Mouse (Mus musculus) urinary bladder, adult 18-20 months (tissue): ENCODE results near the gene Gm10322.

Experiments
- DNase-seq, 2 experiments: peaks; one replicate each; pipeline ENCODE4 v3.0.0; 2022; ENCODE audit warnings: low spot score in 2 of 2, mixed read lengths in 2 of 2

The Gm10322 gene

DNA sequence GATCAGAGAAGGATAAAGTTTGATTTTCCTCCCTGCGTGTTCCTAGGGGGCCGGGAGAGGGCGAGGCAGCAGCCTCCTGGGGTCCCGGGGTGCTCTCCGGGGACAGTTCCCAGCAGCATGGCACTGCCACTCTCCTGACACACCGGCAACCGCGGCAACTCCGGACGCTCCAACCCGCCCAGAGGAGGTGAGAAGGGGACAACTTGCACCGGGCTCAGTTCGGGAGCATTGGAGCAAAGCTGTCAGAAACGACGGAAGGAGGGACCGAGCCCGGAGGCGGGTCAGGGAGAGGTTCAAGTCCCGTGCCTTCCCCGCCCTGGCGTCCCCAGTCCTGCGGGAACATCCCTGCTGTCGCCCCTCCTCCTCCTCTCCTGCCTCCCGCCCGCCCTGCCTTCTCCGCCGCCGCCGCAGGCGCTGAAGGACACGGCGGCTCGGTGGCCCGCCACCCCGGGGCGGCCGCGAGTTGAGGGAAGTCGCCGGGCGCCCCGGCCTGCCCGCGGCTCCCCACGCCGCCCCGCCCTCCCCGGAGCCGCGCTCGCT, at the start of gene Gm10322:
Gene Gm10322, plus strand, starts transcription at position 83 of the 540 bp plus-strand sequence.
- DNase-seq, result peak; percentile 71 to 74

DNA sequence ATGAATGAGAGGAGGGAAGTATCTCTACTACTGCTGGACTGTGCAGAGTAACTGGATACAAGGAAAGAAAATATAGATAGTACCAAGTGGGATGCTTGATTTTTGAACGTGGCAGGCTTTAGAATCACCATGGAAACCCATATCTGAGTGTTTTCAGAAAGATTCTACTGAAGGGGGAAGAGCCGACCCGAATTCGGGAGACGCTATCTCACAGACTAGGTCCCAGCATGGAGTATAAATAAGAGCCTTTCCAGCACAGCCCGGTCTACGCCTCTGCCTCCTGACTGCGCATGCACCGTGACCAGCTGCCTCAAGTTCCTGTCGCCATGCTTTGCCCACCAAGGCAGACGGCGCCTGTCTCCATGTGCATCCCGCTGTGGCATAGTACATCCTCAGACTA, 48.9 kb upstream of the Gm10322 start:
- no peak for DNase-seq

- no peak for DNase-seq
These were observed 47.0 kb upstream of the Gm10322 start for GRCm38 (mm10) chr10:59568665-59569480.

DNA sequence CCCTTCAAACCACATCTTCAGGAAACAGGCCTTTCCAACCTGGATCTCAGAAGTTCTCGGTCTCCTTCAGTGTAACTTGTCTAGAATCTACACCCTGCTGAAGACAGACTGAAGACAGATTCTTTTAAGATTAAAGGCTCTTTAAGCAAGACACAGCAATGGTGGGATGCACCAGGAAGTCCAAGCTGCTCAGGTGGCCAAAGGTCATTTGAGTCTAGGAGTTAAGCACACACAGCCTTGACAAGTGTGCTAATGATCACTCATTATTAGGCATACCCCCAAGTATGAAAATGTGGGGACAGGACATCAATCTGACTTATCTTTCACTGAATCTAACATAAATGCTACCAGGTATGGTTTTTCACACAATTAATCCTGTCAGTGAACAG, 46.4 kb upstream of the Gm10322 start:
- no peak for DNase-seq

DNA sequence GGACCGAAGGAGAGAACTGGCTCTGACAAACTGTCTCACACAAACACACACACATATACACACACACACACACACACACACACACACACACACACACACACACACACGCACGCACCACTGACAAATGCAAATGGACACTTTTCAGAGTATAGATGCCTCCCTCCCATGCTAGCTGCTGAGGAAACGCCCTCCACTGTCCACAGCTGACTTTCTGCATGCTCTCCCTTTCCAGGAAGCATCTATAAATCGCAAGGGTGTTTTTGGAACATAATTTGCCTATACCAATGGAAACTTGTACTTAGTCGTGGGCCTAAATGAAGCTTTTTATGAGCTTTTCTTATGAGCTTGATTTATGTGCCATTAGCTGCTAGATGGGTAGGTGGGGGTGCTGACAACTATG, 45.5 kb upstream of the Gm10322 start:
- DNase-seq, result no peak

GRCm38 (mm10) chr10:59570780-59571179, 45.1 kb upstream of the Gm10322 start:
- no peak for DNase-seq

- DNase-seq, result no peak
These were observed 44.6 kb upstream of the Gm10322 start for GRCm38 (mm10) chr10:59571273-59571672.

DNA sequence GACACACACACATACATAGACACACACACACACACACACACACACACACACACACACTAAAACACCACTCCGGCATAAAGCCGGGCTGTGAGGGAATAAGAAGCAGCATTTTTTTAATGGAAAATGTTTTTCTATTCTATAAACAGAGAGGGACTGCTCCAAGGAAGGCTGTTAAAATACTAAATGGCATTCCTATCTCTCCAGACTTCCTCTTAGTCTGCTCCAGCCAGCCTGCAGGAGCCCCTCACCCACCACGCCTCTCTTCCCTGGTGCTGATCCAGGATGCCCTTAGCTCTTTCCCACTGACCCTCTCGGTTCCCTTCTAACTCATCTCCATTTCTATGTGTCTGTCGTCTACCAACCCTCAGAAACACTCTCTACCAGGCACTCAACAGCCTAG, 43.9 kb upstream of the Gm10322 start:
- DNase-seq, result no peak

DNA sequence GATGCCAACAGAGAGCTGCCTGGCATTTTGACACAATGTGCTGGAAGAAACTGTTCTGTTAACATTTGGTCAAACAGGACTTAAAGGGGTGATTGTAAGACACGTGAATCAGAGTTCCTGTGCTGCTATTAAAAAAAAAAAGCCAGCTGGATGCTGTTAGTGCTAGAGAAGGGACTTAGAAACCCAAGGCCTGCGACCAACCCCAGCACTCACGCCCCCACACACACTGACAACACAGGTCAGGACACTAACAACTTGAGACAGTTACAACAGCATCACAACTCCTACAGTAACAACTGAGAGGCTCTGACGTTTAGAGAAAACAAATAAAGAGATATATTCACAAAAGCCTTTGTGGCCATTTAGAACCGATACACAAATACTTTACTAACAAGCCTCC, 39.6 kb upstream of the Gm10322 start:
- DNase-seq, result no peak

DNA sequence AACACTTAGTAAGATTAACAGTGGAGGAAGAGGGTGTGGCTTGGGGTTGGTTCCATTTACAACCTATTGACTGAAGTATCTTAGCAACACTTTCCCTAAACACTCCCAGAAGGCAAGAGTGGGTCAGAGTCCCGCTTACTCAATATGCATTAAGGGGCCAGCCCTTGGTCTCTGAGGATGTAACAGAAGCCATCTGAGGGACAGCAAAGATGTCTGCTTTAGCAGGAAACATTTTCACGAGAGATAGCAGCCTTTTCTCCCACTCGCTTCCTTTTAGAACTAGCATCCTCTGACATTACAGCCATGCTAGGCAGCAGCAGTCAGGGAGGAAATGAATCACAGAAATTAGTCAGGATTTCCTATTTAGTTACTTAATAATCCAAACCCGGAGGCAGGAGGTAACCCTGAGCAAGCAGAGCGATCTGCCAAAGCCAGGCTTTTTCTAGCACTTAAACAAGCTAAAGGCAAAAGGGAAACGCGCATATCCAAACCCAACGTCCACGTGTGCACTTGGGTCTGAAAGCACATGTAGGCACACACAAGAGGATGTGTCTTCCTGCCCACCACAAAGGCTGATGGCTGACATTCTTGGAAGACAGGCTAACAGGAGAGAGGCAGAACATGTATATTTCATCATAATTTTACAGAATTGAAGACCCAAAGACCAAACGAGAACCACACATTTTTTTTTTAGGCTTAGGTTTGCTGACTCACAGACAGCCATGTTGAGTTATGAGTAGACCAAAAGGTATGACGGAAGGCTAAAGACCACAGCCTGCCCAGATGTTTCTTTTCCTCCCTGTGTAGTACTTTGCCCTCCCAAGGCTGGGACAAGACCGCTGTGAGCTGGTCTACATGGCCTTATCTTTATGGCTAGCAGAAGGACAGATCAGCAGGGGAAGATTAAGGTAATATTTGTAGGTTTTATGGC, 37.7 kb upstream of the Gm10322 start:
- DNase-seq, result peak in 1 of 2 experiments; percentile 44

DNA sequence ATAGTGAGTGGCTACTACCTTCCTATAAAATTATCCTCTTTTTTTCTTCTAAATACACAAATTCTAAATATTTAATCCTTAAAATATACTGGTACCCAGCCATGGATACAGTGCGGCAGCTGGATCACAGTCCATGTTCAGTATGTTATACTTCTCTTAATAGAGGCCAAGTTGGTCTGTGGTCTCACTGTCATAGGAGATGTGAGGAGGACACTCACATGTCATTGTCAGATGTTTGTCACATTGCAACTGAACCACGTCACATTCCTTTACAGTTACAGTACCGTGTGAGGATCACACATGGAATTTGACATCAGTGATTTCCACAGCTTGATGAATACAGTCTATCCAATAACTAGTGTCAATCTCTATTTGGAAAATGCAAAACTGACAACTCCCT, 36.2 kb upstream of the Gm10322 start:
- DNase-seq, result no peak

DNA sequence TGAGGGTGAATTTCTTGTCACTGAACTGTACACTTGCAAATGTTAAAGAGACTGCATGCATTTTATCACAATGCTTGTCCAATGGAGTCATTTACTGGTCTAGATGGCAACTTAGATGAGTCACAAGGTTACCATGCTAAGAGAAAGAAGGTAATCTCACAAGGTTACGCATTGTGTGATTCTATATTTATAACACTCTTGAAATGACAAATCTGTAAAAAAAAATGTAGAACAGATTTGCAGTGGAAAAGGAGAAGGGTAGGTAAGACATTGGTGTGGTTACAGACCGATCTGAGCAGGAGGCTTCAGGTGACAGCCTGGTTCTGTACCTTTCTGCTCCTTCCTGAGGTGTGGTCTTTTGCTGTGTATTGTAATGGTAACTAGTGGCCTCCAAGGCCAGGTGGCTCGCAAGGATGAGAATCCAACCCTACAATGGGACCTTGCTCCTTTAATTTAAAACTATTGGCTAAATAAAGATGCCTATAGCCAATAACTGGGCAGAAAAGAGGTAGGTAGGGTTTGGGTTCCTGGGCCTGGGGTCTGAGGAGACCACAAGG, 35.2 kb upstream of the Gm10322 start:
- no peak for DNase-seq

DNA sequence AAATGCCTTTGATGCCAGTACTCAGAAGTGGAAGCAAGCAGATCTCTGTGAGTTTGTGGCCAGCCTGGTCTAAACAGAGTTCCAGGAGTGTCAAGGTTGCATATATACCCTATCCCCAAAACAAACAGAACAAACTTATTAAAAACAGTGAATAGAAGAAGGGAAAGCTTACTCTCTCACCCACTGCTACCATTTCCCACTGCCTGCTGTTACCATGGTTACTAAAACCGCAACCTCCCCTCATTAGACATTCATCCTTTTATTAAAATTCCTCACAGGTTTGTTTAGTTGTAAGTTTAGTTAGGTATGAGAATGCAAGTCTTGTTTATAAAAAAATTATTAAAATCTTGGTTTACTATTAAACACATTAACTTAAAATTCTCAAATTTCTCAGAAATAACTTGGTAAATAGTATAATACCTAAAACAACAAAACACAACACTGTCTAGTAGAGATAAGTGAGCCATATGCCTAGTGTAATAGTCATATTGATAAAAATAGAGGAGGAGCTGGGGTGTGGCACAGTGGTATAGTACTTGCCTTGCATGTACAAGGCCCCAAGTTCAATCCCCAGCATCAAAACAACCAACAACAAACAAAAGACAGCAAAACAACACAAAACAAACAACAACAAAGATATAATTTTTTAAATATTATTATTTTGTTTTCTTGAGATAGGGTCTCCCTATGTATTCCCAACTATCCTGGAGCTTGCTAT, 33.9 kb upstream of the Gm10322 start:
- DNase-seq, result no peak

- DNase-seq, result no peak
These were observed 30.2 kb upstream of the Gm10322 start for GRCm38 (mm10) chr10:59585621-59586020.

DNA sequence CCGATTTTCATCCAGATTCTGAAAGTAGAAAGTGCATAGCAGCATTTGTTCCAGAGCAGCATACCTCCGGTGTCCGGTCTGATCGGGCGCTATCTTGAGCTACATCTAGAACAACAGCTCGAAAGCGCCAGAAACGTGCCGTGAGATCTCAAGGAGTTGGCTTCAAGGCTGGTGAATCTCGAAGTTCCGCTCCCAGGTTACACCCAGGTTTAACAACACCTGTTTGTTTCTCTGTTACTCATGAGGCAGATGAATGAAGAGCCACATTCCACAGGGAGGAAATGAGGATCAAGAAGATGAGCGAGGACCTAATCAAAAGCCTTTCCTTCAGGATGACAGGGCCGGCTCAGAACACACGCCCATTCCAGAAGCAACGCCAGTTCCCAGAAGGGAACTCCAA, 29.0 kb upstream of the Gm10322 start:
- no peak for DNase-seq

GRCm38 (mm10) chr10:59588135-59588534, 27.7 kb upstream of the Gm10322 start:
- no peak for DNase-seq

GRCm38 (mm10) chr10:59589420-59589819, 26.4 kb upstream of the Gm10322 start:
- no peak for DNase-seq

DNA sequence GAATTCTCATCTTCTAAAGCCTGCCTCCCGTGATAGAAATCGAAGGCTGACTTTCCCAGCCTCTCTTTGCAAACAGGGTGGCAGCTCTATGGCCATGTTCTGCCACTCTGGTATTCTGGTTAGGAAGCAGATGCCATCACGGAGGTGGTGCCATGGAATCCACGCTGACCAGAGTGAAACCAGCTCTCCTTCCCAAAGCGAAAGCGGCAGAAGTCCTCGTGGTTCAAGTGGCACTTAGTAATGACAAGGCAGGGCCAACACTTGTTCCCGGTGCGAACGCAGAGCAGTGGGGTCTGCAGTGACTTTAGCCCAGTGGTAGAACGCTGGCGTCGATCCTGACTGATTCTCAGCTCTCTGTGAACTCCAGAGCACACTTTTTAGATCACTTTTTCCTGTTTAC, 26.0 kb upstream of the Gm10322 start:
- DNase-seq, result no peak

DNA sequence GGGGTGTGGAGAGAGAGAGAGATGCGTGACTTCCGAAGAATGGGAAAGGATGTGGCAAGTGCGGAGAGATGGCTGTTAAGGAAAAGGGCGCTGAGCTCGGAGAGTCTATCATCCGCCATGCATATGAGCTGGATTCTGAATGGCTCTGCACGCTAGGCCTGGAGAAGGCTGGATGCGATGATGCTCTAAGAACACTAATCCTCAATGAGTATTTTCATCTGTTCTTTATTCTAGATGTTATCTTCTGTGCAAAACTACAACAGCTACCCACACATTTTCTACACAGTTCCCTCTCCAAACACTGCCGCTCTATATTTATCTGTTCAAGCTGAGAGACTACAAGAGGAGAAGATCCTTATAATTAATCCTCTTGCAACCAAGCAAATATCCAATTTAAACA, 25.3 kb upstream of the Gm10322 start:
- DNase-seq, result no peak

- DNase-seq, result no peak
These were observed 21.9 kb upstream of the Gm10322 start for GRCm38 (mm10) chr10:59593826-59594570.

- no peak for DNase-seq
These were observed 15.3 kb upstream of the Gm10322 start for GRCm38 (mm10) chr10:59600516-59600915.
